Mouse (Mus musculus) spleen, adult 2 months (tissue): Measurements from ENCODE around the gene Stk4. TPM values are rescaled to one million over a fixed set of nuclear protein-coding genes. Genes with fewer than 3 reads are reported as not detected.

Source experiments
- DNase-seq, 2 experiments: peaks; one replicate each; pipeline versions ENCODE4 v3.0.0 to v3.0.0-alpha.2; 2012 to 2021; ENCODE audit warnings: low spot score in 2 of 2, low read depth in 1 of 2
- H3K27ac ChIP-seq: fragments of 200-500 bp; 2 replicates; pipeline ENCODE4 v1.5.1; 2012; ENCODE audit warnings: low read length, inconsistent platforms; ENCODE audit not compliant: insufficient read depth
- H3K27me3 ChIP-seq: fragments of 200-500 bp; 2 replicates; pipeline ENCODE4 v1.6.1; 2012; ENCODE audit warnings: mild to moderate bottlenecking, moderate library complexity, low read length, inconsistent platforms; ENCODE audit not compliant: control insufficient read depth, insufficient read depth
- H3K36me3 ChIP-seq: fragments of 200-500 bp; 2 replicates; pipeline ENCODE4 v1.6.1; 2012; ENCODE audit warnings: mild to moderate bottlenecking, low read length, inconsistent platforms; ENCODE audit not compliant: control insufficient read depth, insufficient read depth
- H3K4me1 ChIP-seq: fragments of 200-500 bp; 2 replicates; pipeline ENCODE4 v1.6.1; 2011; ENCODE audit warnings: inconsistent platforms; ENCODE audit not compliant: control insufficient read depth, insufficient read depth, insufficient read length
- H3K4me3 ChIP-seq: fragments of 200-500 bp; 2 replicates; pipeline ENCODE4 v1.5.1; 2011; ENCODE audit warnings: mild to moderate bottlenecking, inconsistent platforms; ENCODE audit not compliant: insufficient read depth, insufficient read length; ENCODE audit errors: extremely low read depth
- CTCF ChIP-seq: fragments of 200-500 bp; IDR thresholded peaks from 2 replicates; pipeline ENCODE4 v1.5.1; 2011; ENCODE audit warnings: mild to moderate bottlenecking, inconsistent platforms; ENCODE audit not compliant: insufficient read depth, insufficient read length, insufficient replicate concordance; ENCODE audit errors: extremely low read depth
- POLR2A ChIP-seq: fragments of 200-500 bp; IDR thresholded peaks from 2 replicates; pipeline ENCODE4 v1.6.1; 2011; ENCODE audit warnings: low read depth, low read length, inconsistent platforms
- WGBS: fragments of 180-500 bp; shearing (Covaris S2); methylation state at CpG from one replicate; pipeline ENCODE4 v1.1.7; 2018; 5-methylcytosine and 5-hydroxymethylcytosine counted together
- polyA plus RNA-seq: library from polyadenylated mRNA; depleted of rRNA; stranded (reverse); fragments of >200 nt; gene quantifications from 2 replicates; pipeline ENCODE4 v1.2.3, GENCODE M21; 2012

Stk4 gene
- polyA plus RNA-seq, 1 experiment = 31.6 TPM

GRCm38 (mm10) chr2:164079488-164079887 lies 9.4 kb downstream of the Stk4 start:
- WGBS = 12% methylated on average over 6 of the region's 6 CpGs
- H3K4me1 ChIP-seq = peaks cover 23% of the 10 kb centered on the region
- peak; percentile 63 to 72 for DNase-seq
- no peaks in the 10 kb centered on the region for H3K27me3 ChIP-seq
- H3K4me3 ChIP-seq = no peak overlapping the region
- TF ChIP-seq CTCF (no peak), POLR2A (no peak)
- H3K36me3 ChIP-seq = peaks cover 17% of the 10 kb centered on the region
- peak overlapping the region; percentile 33; the same call in 1 of the 2 replicates for H3K27ac ChIP-seq

- Histone ChIP-seq H3K27me3 (no peaks in the 10 kb centered on the region), H3K27ac (peak overlapping the region; percentile 99), H3K36me3 (peaks cover 24% of the 10 kb centered on the region), H3K4me1 (peaks cover 30% of the 10 kb centered on the region), H3K4me3 (no peak overlapping the region)
- 75% methylated on average over 10 of the region's 10 CpGs for WGBS
- no peak for DNase-seq
- no peak for TF ChIP-seq CTCF
- no peak for TF ChIP-seq POLR2A
Measured at GRCm38 (mm10) chr2:164081577-164081976, 11.5 kb downstream of the Stk4 start.

GRCm38 (mm10) chr2:164082175-164082574 lies 12.1 kb downstream of the Stk4 start:
- H3K27ac ChIP-seq = peak overlapping the region; percentile 99
- peaks cover 29% of the 10 kb centered on the region for H3K4me1 ChIP-seq

GRCm38 (mm10) chr2:164083609-164084341 lies 13.7 kb downstream of the Stk4 start:
- DNase-seq = peak; percentile 84 to 95
- Histone ChIP-seq H3K27me3 (no peaks in the 10 kb centered on the region), H3K27ac (peak overlapping the region; percentile 99), H3K4me1 (peaks cover 29% of the 10 kb centered on the region; the same call in 1 of the 2 replicates), H3K4me3 (peak overlapping the region; percentile 12; the same call in 1 of the 2 replicates), H3K36me3 (peaks cover 32% of the 10 kb centered on the region)
- TF ChIP-seq POLR2A = no peak
- no peak for TF ChIP-seq CTCF
- 8% methylated on average over 19 of the region's 19 CpGs for WGBS

More at GRCm38 (mm10) chr2:164082175-164082574, 12.1 kb downstream of the Stk4 start:
- WGBS = 64% methylated on average over 10 of the region's 10 CpGs
- TF ChIP-seq POLR2A = no peak
- TF ChIP-seq CTCF = no peak
- H3K27me3 ChIP-seq = no peaks in the 10 kb centered on the region
- H3K4me3 ChIP-seq = no peak overlapping the region
- no peak for DNase-seq
- peaks cover 27% of the 10 kb centered on the region for H3K36me3 ChIP-seq

- 14% methylated on average over 7 of the region's 7 CpGs for WGBS
- H3K36me3 ChIP-seq = peaks cover 35% of the 10 kb centered on the region
- no peaks in the 10 kb centered on the region for H3K27me3 ChIP-seq
- H3K27ac ChIP-seq = peak overlapping the region; percentile 80
- peaks cover 29% of the 10 kb centered on the region; the same call in 1 of the 2 replicates for H3K4me1 ChIP-seq
- DNase-seq = peak; percentile 55 to 73
- no peak overlapping the region for H3K4me3 ChIP-seq
- no peak; the same call in 1 of the 2 replicates for TF ChIP-seq POLR2A
- TF ChIP-seq CTCF = no peak
Measured at GRCm38 (mm10) chr2:164084342-164084700, 14.2 kb downstream of the Stk4 start.

GRCm38 (mm10) chr2:164087416-164088017 lies 17.4 kb downstream of the Stk4 start:
- no peak for TF ChIP-seq CTCF
- no peak for TF ChIP-seq POLR2A
- no peak for DNase-seq
- 33% methylated on average over 6 of the region's 6 CpGs for WGBS
- no peaks in the 10 kb centered on the region for H3K27me3 ChIP-seq
- H3K4me3 ChIP-seq = no peak overlapping the region
- H3K27ac ChIP-seq = peak overlapping the region; percentile 47
- peaks cover 22% of the 10 kb centered on the region; the same call in 1 of the 2 replicates for H3K4me1 ChIP-seq
- H3K36me3 ChIP-seq = peaks cover 30% of the 10 kb centered on the region
